Mouse (Mus musculus): ENCODE results near the gene Kcnc1. TPM values are rescaled to one million over a fixed set of nuclear protein-coding genes. Genes with fewer than 3 reads are reported as not detected.

The Kcnc1 gene
- 0.29 and 0.34 TPM in 2 replicates for polyA plus RNA-seq (2012; rRNA removed)

DNA sequence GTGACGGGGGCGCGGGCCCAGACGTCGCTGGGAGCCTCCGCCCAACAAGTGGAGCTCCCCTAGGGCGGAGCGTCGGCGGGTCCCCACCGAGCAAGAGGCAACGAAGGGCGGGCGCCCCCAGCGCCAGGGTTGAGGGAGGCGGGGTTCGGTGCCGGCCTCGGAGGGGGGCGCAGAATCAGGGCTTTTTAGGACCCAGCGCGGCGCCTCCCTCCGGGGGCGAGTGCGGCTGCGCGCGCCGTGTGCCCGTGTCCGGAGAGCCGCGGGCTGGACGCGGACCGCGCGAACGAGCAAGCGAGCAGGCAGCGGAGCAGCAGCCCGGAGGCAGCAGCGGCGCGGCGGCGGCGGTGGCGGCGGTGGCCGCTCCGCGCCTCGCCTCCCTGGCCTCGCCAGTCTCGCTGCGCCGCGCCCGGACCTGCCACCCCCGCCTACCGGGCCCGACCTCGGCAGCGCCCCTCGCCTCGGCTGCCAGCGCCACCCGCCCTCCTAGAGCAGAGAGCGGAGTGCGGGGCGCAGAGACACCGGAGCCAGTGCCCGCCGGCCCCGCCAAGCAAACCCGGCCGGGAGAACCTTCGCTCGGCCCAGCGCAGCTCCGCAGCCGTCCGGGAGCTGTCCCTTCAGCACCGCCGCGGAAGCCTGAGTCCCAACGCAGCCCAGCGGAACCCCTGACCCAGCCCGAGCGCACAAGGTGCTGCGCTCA lies at the start of gene Kcnc1:
TSS of gene Kcnc1 (plus strand) at position 267 of the 697 bp plus-strand sequence.
- Histone ChIP-seq H3K27me3 (ENCODE audit: control insufficient read depth, insufficient read depth, low read length) (peaks cover 45% of the 10 kb centered on the region), H3K27ac (ENCODE audit: insufficient read depth, low read depth, low read length) (no peak within 1 kb of the TSS), H3K4me3 (ENCODE audit: low read depth, low read length) (peak within 1 kb of the TSS; percentile 45), H3K4me1 (ENCODE audit: control insufficient read depth, insufficient read depth, insufficient read length, low read length) (peaks cover 5% of the 10 kb centered on the region; the same call in 1 of the 2 replicates), H3K36me3 (ENCODE audit: control insufficient read depth, insufficient read depth, low read length) (no peaks in the 10 kb centered on the region)
- TF ChIP-seq CTCF (IDR thresholded peaks at IDR 0.05; ENCODE audit: extremely low read depth, insufficient read length, insufficient replicate concordance, low read depth, low read length) (no peak), POLR2A (IDR thresholded peaks at IDR 0.05; ENCODE audit: low read depth, low read length) (no peak)
- WGBS, result under 1% methylated on average over 91 of the region's 93 CpGs

GRCm38 (mm10) chr7:46347692-46348091 lies 48.6 kb upstream of the Kcnc1 start:
- 34% methylated on average over 4 of the region's 4 CpGs for WGBS
- TF ChIP-seq CTCF (IDR thresholded peaks at IDR 0.05; ENCODE audit: extremely low read depth, insufficient read length, insufficient replicate concordance, low read depth, low read length) (no peak), POLR2A (IDR thresholded peaks at IDR 0.05; ENCODE audit: low read depth, low read length) (no peak)
- H3K4me1 ChIP-seq (ENCODE audit: control insufficient read depth, insufficient read depth, insufficient read length, low read length), result no peaks in the 10 kb centered on the region
- H3K27me3 ChIP-seq (ENCODE audit: control insufficient read depth, insufficient read depth, low read length), result peaks cover 11% of the 10 kb centered on the region; the same call in 1 of the 2 replicates
- H3K36me3 ChIP-seq (ENCODE audit: control insufficient read depth, insufficient read depth, low read length), result no peaks in the 10 kb centered on the region
- no peak overlapping the region for H3K27ac ChIP-seq (ENCODE audit: insufficient read depth, low read depth, low read length)
- H3K4me3 ChIP-seq (ENCODE audit: low read depth, low read length), result no peak overlapping the region

DNA sequence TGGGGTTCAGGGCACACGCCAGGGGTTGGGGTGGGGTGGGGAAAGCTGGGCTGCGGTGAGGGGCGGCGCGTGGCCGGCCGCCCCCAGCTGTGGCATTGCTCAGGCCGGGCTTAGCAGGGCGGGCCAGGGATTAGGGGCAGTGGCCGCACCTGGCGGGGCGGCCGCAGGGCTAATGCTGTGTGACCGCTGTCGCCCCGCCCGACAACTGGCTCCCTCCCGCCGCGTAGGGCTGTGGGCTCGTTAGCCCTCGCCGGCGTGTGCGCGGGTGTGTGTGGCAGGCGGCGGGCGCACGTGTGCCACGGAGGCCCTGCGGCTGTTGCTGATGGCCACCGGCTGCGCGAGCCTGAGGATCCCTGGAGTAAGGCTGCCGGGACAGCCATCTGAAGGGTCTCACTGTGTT lies 47.5 kb upstream of the Kcnc1 start:
- 5% methylated on average over 31 of the region's 36 CpGs for whole genome bisulfite sequencing
- TF ChIP-seq CTCF (IDR thresholded peaks at IDR 0.05; ENCODE audit: extremely low read depth, insufficient read length, insufficient replicate concordance, low read depth, low read length) (no peak), POLR2A (IDR thresholded peaks at IDR 0.05; ENCODE audit: low read depth, low read length) (no peak)
- Histone ChIP-seq H3K27me3 (ENCODE audit: control insufficient read depth, insufficient read depth, low read length) (peaks cover 11% of the 10 kb centered on the region; the same call in 1 of the 2 replicates), H3K4me3 (ENCODE audit: low read depth, low read length) (no peak overlapping the region), H3K27ac (ENCODE audit: insufficient read depth, low read depth, low read length) (no peak overlapping the region), H3K4me1 (ENCODE audit: control insufficient read depth, insufficient read depth, insufficient read length, low read length) (no peaks in the 10 kb centered on the region), H3K36me3 (ENCODE audit: control insufficient read depth, insufficient read depth, low read length) (no peaks in the 10 kb centered on the region)

- Histone ChIP-seq H3K36me3 (ENCODE audit: control insufficient read depth, insufficient read depth, low read length) (no peaks in the 10 kb centered on the region), H3K27ac (ENCODE audit: insufficient read depth, low read depth, low read length) (no peak overlapping the region), H3K4me1 (ENCODE audit: control insufficient read depth, insufficient read depth, insufficient read length, low read length) (no peaks in the 10 kb centered on the region), H3K4me3 (ENCODE audit: low read depth, low read length) (no peak overlapping the region), H3K27me3 (ENCODE audit: control insufficient read depth, insufficient read depth, low read length) (peaks cover 11% of the 10 kb centered on the region; the same call in 1 of the 2 replicates)
- WGBS, result 40% methylated on average over 9 of the region's 9 CpGs
- TF ChIP-seq POLR2A (IDR thresholded peaks at IDR 0.05; ENCODE audit: low read depth, low read length) (no peak), CTCF (IDR thresholded peaks at IDR 0.05; ENCODE audit: extremely low read depth, insufficient read length, insufficient replicate concordance, low read depth, low read length) (no peak)
Observed at GRCm38 (mm10) chr7:46350119-46350702, 46.1 kb upstream of the Kcnc1 start.

GRCm38 (mm10) chr7:46352748-46353147 lies 43.5 kb upstream of the Kcnc1 start:
- Histone ChIP-seq H3K4me1 (ENCODE audit: control insufficient read depth, insufficient read depth, insufficient read length, low read length) (no peaks in the 10 kb centered on the region), H3K36me3 (ENCODE audit: control insufficient read depth, insufficient read depth, low read length) (no peaks in the 10 kb centered on the region), H3K27me3 (ENCODE audit: control insufficient read depth, insufficient read depth, low read length) (peaks cover 11% of the 10 kb centered on the region; the same call in 1 of the 2 replicates), H3K4me3 (ENCODE audit: low read depth, low read length) (no peak overlapping the region), H3K27ac (ENCODE audit: insufficient read depth, low read depth, low read length) (no peak overlapping the region)
- TF ChIP-seq CTCF (IDR thresholded peaks at IDR 0.05; ENCODE audit: extremely low read depth, insufficient read length, insufficient replicate concordance, low read depth, low read length) (no peak), POLR2A (IDR thresholded peaks at IDR 0.05; ENCODE audit: low read depth, low read length) (no peak)
- WGBS, result 59% methylated on average over 2 of the region's 2 CpGs

DNA sequence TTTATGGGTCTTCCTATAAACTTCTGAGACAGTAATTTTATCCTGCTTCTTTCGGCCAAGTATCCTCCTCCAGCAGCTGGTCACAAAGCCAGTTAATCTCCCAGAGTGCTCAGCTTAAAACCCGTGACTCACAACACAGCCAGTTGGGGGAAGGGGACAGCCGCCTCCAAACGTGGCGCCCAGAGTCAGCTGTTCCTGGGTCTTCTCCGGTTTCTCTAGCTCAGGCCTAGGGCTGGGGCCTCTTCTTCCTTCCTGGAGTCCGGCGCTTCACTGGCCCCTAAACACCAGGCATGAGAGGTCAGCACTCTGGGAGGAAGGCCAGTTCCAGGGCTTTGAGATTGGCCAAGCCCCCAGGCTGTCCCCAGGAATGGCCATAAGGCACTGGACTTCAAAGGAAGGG lies 43.1 kb upstream of the Kcnc1 start:
- Histone ChIP-seq H3K27ac (ENCODE audit: insufficient read depth, low read depth, low read length) (no peak overlapping the region), H3K36me3 (ENCODE audit: control insufficient read depth, insufficient read depth, low read length) (no peaks in the 10 kb centered on the region), H3K4me3 (ENCODE audit: low read depth, low read length) (no peak overlapping the region), H3K27me3 (ENCODE audit: control insufficient read depth, insufficient read depth, low read length) (peaks cover 11% of the 10 kb centered on the region; the same call in 1 of the 2 replicates), H3K4me1 (ENCODE audit: control insufficient read depth, insufficient read depth, insufficient read length, low read length) (no peaks in the 10 kb centered on the region)
- TF ChIP-seq POLR2A (IDR thresholded peaks at IDR 0.05; ENCODE audit: low read depth, low read length), result no peak
- no peak for TF ChIP-seq CTCF (IDR thresholded peaks at IDR 0.05; ENCODE audit: extremely low read depth, insufficient read length, insufficient replicate concordance, low read depth, low read length)
- 63% methylated on average over 8 of the region's 8 CpGs for whole genome bisulfite sequencing

GRCm38 (mm10) chr7:46353875-46354274 lies 42.4 kb upstream of the Kcnc1 start:
- TF ChIP-seq CTCF (IDR thresholded peaks at IDR 0.05; ENCODE audit: extremely low read depth, insufficient read length, insufficient replicate concordance, low read depth, low read length), result no peak
- no peak for TF ChIP-seq POLR2A (IDR thresholded peaks at IDR 0.05; ENCODE audit: low read depth, low read length)
- Histone ChIP-seq H3K4me3 (ENCODE audit: low read depth, low read length) (no peak overlapping the region), H3K27me3 (ENCODE audit: control insufficient read depth, insufficient read depth, low read length) (peaks cover 5% of the 10 kb centered on the region; the same call in 1 of the 2 replicates), H3K27ac (ENCODE audit: insufficient read depth, low read depth, low read length) (no peak overlapping the region), H3K4me1 (ENCODE audit: control insufficient read depth, insufficient read depth, insufficient read length, low read length) (no peaks in the 10 kb centered on the region), H3K36me3 (ENCODE audit: control insufficient read depth, insufficient read depth, low read length) (no peaks in the 10 kb centered on the region)
- 18% methylated on average over 4 of the region's 4 CpGs for whole genome bisulfite sequencing
